Mouse (Mus musculus) layer of hippocampus, postnatal 36 days (tissue): ENCODE data around the gene Ubb. TPM values are rescaled to one million over a fixed set of nuclear protein-coding genes. Genes with fewer than 3 reads are reported as not detected.

Experiments
- DNase-seq, 2 experiments: peaks; one replicate each; pipeline ENCODE4 v3.0.0; 2022
- total RNA-seq, 2 experiments: library from RNA; stranded (reverse); gene quantifications; 2 replicates each; pipeline ENCODE4 v1.2.3; 2021

The Ubb gene
- total RNA-seq, 2 experiments from 2014 or later = 1,774 to 1,889 TPM

GRCm38 (mm10) chr11:62551226-62552119 is 502 bp downstream of the Ubb start:
- DNase-seq = peak; percentile 83 to 87

GRCm38 (mm10) chr11:62553186-62553585 is 2.2 kb downstream of the Ubb start:
- DNase-seq = no peak

DNA sequence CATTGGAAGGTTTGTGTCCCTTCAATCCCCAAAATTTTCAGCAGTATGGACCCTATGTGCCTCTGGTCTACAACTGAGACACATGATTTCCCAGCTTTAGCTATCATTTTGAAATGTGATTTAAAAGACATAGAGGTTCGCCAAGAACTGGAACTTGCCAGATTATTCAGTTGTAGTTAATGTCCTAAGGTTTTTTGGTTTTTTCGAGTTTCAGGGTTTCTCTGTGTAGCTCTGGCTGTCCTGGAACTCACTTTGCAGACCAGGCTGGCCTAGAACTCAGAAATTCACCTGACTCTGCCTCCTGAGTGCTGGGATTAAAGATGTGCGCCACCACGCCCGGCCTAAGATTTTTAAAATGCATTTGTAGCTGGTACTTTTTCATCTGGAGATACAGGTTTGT is 2.7 kb downstream of the Ubb start:
- DNase-seq = no peak

- DNase-seq = no peak
These were observed 3.3 kb downstream of the Ubb start for GRCm38 (mm10) chr11:62554163-62554855.

GRCm38 (mm10) chr11:62554934-62555517 is 4.1 kb downstream of the Ubb start:
- no peak for DNase-seq

DNA sequence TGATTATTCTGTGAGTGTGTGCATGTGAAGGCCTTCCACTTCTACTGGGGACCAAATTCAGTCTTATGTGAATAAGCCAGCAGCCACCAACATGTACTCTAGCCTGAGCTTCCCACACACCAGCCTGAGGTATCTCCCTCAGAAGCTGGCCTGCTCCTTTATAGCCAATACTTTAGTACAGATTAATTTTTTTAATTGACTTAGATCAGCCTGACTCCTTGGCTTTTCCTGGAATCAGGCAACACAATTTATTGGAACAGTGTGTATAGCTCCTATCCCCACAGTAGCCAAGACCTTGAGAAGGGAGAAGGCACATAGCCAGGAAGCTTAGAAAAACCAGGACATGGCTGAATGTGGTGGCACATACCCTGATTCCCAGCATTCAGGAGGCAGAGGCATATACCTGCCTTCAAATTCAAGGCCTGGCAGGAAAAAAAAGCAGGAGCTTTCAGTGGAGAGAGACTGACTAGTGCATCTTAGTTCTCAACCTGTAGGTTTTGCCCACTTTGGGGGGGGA is 5.0 kb downstream of the Ubb start:
- no peak for DNase-seq

GRCm38 (mm10) chr11:62557205-62557604 is 6.2 kb downstream of the Ubb start:
- DNase-seq = no peak

DNA sequence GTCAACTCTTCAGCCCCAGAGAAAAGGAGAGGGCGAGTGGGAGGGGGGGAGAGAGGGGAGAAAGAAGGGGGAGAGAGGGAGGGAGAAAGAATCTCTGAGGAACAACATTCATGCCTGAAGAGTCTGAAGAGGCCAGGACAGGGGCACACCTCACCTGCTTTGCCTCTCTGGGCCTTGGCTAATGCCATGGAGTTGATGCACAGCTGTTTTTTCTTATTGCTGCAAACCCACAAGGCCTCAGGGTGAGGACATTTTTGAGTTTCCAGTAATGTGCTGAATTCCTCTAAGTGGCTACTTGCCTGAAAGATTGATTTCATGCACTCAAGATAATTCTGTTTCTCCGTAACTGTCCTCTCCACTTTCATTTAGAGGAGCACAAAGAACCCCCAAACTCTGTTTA is 7.2 kb downstream of the Ubb start:
- DNase-seq = no peak

DNA sequence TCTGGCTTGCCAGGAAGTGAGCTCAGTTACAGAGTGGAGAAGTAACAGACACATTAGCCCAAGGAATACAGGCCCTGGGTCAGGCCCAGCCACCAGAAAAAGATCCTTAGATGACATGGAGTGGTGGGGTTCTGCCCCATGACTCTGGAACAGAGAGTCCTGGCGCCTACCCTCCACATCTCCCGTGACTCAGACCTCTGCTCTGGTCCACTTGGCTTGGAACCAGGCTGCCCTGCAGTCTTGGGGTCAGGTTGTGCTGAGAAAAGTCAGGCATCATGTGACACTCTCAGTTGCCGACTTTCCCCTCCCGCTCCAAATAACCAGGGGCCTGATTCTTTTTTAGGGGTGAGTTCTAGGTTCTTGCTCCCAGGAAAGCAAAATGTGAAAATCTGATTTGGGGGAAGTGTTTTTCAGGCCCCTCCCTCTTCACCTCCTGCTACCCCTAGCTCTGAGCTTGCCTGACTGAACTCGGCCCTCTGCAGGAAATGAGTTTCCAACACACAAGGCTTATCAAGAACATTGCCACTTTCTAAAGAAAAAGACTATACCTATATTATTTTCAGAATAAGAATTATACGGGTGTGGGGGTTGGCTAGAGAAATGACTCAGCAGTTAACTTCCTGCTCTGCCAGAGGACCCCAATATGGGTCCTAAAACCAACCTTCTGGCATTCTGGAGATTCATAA is 8.1 kb downstream of the Ubb start:
- DNase-seq = no peak

DNA sequence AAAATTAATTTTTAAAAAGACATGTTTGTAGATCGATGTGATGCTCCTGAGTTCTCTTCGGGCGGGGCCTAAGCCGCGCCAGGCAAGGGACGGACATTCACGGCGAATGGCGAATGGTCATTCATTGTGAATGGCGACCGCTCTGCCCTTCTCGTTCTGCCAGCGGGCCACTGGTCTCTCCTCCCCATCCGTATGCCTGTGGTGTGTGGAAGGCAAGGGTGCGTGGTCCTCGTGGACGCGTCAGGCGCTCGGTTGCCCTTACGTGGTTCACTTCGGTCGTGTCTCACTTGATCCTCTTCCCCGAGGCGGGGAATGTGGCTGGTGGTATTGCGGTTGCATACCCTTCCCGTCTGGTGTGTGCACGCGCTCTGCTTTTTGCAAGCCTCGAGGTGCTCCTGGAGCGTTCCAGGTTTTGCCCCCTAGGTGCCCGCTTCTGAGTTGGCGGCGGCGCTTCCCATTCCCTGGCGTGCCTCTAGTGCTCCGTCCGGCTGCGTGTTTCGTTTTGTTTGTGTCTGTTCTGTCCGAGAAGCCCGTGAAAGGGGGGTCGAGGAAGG is 9.6 kb downstream of the Ubb start:
- no peak for DNase-seq

DNA sequence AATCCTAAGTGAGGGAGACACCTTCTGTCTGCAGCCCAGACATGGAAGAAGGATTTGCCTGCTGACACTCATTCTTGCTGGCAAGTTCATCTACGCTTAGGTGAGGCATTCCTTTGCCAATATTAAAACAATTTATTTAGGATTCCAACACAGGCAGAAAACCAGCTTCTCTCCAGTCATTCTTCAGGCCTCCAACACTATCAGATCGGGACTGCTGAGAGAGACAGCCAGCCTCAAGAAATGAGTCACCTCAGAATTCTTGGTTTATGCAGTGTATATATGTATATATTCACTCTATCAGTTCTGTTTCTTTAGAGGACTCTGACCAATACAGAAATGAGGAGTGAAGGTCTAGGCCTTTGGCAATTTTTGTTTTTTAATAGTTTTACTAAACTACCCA is 12.6 kb downstream of the Ubb start:
- DNase-seq = no peak

DNA sequence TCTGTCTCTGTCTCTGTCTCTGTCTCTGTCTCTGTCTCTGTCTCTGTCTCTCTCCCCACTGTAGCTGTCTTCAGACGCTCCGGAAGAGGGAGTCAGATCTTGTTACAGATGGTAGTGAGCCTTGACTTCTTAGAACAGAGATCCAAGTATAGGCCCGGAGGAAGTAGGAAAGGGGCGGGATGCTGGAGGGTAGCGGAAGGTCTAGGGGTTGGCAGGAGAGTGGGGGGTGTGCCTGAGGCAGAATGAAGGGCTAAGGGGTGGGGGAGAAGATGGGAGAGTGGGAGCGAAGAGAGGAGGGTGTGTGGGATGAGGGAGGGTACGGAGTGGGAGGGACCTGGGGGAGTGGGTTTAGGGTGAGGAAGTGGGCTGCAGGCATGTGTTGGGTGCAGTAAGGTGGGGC is 14.8 kb downstream of the Ubb start:
- no peak for DNase-seq

DNA sequence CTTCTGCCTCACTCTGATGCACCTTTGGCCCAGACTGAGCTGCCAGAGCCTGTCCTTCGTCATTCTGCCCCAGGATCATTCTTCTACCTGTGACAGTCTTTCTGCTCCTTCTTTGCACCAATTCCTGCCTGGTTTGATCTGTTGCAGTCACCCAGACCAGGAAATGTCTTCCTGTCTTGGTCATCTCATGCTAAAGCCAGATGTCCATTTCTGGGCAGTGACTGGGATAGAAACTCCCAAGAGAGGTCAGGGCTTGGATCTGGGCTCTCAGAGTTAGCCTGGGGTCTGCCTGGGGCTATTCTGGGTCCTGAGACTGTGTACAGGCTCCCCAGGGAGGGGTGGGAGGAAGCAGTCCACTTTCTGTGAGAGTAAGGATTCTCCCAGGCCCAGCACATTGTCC is 15.2 kb downstream of the Ubb start:
- DNase-seq = no peak

DNA sequence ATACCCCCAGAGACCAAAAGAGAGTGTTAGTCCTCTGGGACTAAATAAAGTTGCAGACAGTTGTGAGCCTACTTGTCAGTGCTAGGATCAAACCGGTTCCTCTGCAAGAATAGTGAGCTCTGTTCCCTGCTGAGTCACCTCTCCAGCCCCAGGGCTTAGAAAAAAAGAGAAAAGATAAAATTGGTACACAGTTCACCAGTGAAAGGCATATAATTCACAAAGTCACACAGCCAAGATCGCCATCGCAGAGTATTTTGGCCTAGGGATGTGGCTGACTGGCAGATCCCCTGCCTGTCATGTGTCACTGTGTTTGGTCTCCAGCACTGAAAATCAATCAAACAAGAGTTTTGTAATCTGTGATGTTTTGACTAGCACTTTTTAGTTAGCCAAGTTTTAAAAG is 17.3 kb downstream of the Ubb start:
- DNase-seq = no peak

DNA sequence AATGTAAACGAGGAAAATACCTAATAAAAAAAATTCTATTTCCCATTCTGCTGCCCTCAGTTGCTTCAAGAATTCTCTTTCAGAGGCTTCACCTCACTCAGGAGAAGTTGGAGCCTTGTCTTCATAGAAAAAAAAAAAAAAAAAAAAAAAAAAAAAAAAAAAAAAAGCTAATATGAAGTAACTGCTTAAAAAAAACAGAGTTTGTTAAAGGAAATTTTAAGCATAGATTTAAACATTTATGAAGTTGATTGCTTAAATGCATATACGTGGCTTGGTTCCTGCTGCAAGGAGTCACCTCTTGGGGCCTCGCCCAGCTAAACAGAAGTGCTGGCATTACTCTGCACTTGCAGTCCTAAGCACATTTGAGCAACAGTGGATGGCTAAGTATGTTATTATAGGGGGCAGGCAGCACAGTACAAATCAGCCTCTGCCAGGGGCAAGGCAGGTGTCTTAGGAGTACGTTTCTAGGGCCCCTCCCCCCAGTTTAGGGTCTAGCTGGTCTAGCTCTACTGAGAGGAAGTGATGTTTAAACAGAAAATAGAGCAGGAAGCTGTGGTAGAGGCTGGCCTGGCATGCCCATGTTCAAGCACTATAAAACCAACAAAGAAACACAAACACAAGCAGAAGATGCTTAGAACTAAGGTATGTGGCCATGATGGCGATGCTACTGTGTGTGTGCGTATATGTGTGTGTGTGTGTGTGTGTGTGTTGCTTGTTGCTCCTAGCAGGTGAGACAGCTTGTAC is 23.2 kb downstream of the Ubb start, which contains the start of gene Trpv2:
Gene Trpv2 (plus strand): TSS at position 528 of the 744 bp plus-strand sequence.
- no peak for DNase-seq

GRCm38 (mm10) chr11:62574703-62575085 is 23.7 kb downstream of the Ubb start:
- no peak for DNase-seq

- peak; percentile 81 to 83 for DNase-seq
These were observed 24.3 kb downstream of the Ubb start for GRCm38 (mm10) chr11:62575297-62575658.

GRCm38 (mm10) chr11:62575659-62576438 is 24.9 kb downstream of the Ubb start:
- DNase-seq = peak; percentile 40 to 46

- DNase-seq = peak; percentile 30 to 36
These were observed 25.7 kb downstream of the Ubb start for GRCm38 (mm10) chr11:62576530-62577152.

- DNase-seq = no peak
These were observed 32.1 kb downstream of the Ubb start for GRCm38 (mm10) chr11:62583031-62583430.
